42 mouse cellular contexts compared by ENCODE assay signal in genomic region chr16:57117562-57117961, GRCm38 (mm10). TPM values are rescaled to one million over a fixed set of nuclear protein-coding genes. Genes with fewer than 3 reads are reported as not detected.
"Had no signal": no experiment of that assay in that cellular context is flagged by ENCODE, and none has a peak within 500 bp of the region (broad histone marks: within the 10 kb centered on the region; RNA-seq: fewer than 3 reads in every experiment).

No protein-coding gene starts in this region.

- H3K27me3 ChIP-seq: heart, embryonic 12.5 days; heart, embryonic 15.5 days; hindbrain, embryonic 12.5 days; hindbrain, embryonic 15.5 days; intestine, embryonic 15.5 days had no signal

- H3K9me3 ChIP-seq: heart, embryonic 12.5 days; heart, embryonic 13.5 days; heart, embryonic 15.5 days; hindbrain, embryonic 10.5 days; hindbrain, embryonic 12.5 days; hindbrain, embryonic 13.5 days; hindbrain, embryonic 15.5 days; intestine, embryonic 15.5 days; kidney, embryonic 15.5 days had no signal

- H3K4me3 ChIP-seq: heart, embryonic 12.5 days; heart, embryonic 13.5 days; heart, embryonic 15.5 days; hindbrain, embryonic 10.5 days; hindbrain, embryonic 12.5 days; hindbrain, embryonic 13.5 days; hindbrain, embryonic 15.5 days; intestine, embryonic 15.5 days; kidney, embryonic 15.5 days; layer of hippocampus, adult 2 months; left cerebral cortex, adult 2 months had no signal

- H3K4me1 ChIP-seq: heart, embryonic 12.5 days; intestine, embryonic 15.5 days had no signal

- H3K4me2 ChIP-seq: heart, embryonic 11.5 days; heart, embryonic 12.5 days; heart, embryonic 13.5 days; heart, embryonic 15.5 days; hindbrain, embryonic 12.5 days; hindbrain, embryonic 13.5 days; hindbrain, embryonic 14.5 days; hindbrain, embryonic 15.5 days; intestine, embryonic 15.5 days; kidney, embryonic 15.5 days had no signal

- H3K27ac ChIP-seq: heart, embryonic 13.5 days; heart, embryonic 15.5 days; hindbrain, embryonic 10.5 days; hindbrain, embryonic 12.5 days; hindbrain, embryonic 13.5 days; hindbrain, embryonic 14.5 days; hindbrain, embryonic 15.5 days; hindbrain, postnatal 0 days; intestine, embryonic 15.5 days; kidney, embryonic 15.5 days; kidney, postnatal 0 days; layer of hippocampus, adult 2 months; left cerebral cortex, adult 2 months had no signal

- DNase-seq: heart, postnatal 10 days; heart, postnatal 14 days; heart, postnatal 36 days; heart, postnatal 4 days; kidney, adult 11 months; kidney, adult 18-20 months; kidney, adult 2 months; kidney, adult 8-10 months; kidney, adult 9 months; kidney, postnatal 10 days; kidney, postnatal 14 days; kidney, postnatal 25 days; kidney, postnatal 36 days; kidney, postnatal 4 days; layer of hippocampus, adult 9-11 months; layer of hippocampus, postnatal 36 days had no signal

- H3K36me3 ChIP-seq: heart, embryonic 12.5 days; heart, embryonic 13.5 days; heart, embryonic 15.5 days; hindbrain, embryonic 10.5 days; hindbrain, embryonic 12.5 days; hindbrain, embryonic 13.5 days; hindbrain, embryonic 15.5 days; intestine, embryonic 15.5 days; kidney, embryonic 15.5 days had no signal

- ATAC-seq: hindbrain, embryonic 16.5 days; hindbrain, postnatal 0 days; inflammation-experienced regulatory T-cells, adult 6 months; intestine, embryonic 15.5 days; intestine, embryonic 16.5 days; intestine, postnatal 0 days had no signal

- H3K9ac ChIP-seq: heart, embryonic 12.5 days; heart, embryonic 13.5 days; heart, embryonic 15.5 days; hindbrain, embryonic 12.5 days; hindbrain, embryonic 13.5 days; hindbrain, embryonic 14.5 days; hindbrain, embryonic 15.5 days; intestine, embryonic 15.5 days; kidney, embryonic 15.5 days had no signal

RNA-seq across cellular contexts. Expression of gene Tmem45a2, which starts 46.4 kb away (rescaled TPM):
- total RNA-seq: heart, postnatal 10 days; heart, postnatal 14 days; heart, postnatal 25 days; heart, postnatal 36 days; heart, postnatal 4 days; layer of hippocampus, adult 18-20 months; layer of hippocampus, adult 2 months; layer of hippocampus, postnatal 14 days; left cerebral cortex, adult 2 months had no signal
- polyA plus RNA-seq: heart, embryonic 11.5 days; heart, embryonic 12.5 days; heart, embryonic 16.5 days; hindbrain, embryonic 10.5 days; hindbrain, embryonic 11.5 days; inflammation-experienced regulatory T-cells, adult 6 months; intestine, embryonic 15.5 days; kidney, adult 2 months; kidney, embryonic 14.5 days; large intestine, adult 2 months had no signal
